Mouse (Mus musculus) small intestine, adult 2 months (tissue): ENCODE measurements at regions not wholly inside any gene's neighbourhood (a gene's known extent, or its start where the extent isn't known, plus 50 kb on each side); places are given as distances from the start of the nearest gene placed in this dataset.

Source experiments
- CTCF ChIP-seq: fragments of 200-500 bp; IDR thresholded peaks from 2 replicates; pipeline ENCODE4 v1.5.1; 2012; ENCODE audit warnings: low read depth, mild to moderate bottlenecking, control low read depth, inconsistent platforms, low read length, moderate library complexity, mixed read lengths; ENCODE audit not compliant: insufficient replicate concordance, insufficient read length; ENCODE audit errors: extremely low read depth
- POLR2A ChIP-seq: fragments of 200-500 bp; IDR thresholded peaks from 2 replicates; pipeline ENCODE4 v1.6.1; 2012; ENCODE audit warnings: low read depth, mild to moderate bottlenecking, control low read depth, inconsistent platforms, low read length, moderate library complexity

- TF ChIP-seq POLR2A (no peak), CTCF (no peak)
These were observed 164.7 kb downstream of the Pah start for GRCm38 (mm10) chr10:87686311-87686710.
